Mouse (Mus musculus) MEL (cell line): ENCODE measurements around the gene Gm43517. TPM values are rescaled to one million over a fixed set of nuclear protein-coding genes. Genes with fewer than 3 reads are reported as not detected.

Source experiments
- DNase-seq: peaks from one replicate; pipeline ENCODE4 v3.0.0; 2011; ENCODE audit warnings: low read depth, low spot score
- H3K27ac ChIP-seq: 2 replicates; pipeline ENCODE4 v1.5.1; 2012; ENCODE audit warnings: low read depth, mild to moderate bottlenecking, control low read depth, low read length, moderate library complexity; ENCODE audit not compliant: control insufficient read depth
- H3K27me3 ChIP-seq, 2 experiments: fragments of 150-350 bp in 1 of 2; sonication (generic) in 1 of 2; 2 replicates each; pipeline ENCODE4 v1.6.1; 2012; ENCODE audit warnings: low read length in 2 of 2, mild to moderate bottlenecking in 2 of 2, improper control_type of control experiment in 1 of 2, moderate library complexity in 1 of 2; ENCODE audit not compliant: insufficient read depth in 2 of 2, control insufficient read depth in 1 of 2
- H3K36me3 ChIP-seq, 2 experiments: 2 replicates each; pipeline ENCODE4 v1.6.1; 2012 to 2014; ENCODE audit warnings: low read length in 2 of 2, improper control_type of control experiment in 1 of 2, inconsistent platforms in 1 of 2, mild to moderate bottlenecking in 1 of 2; ENCODE audit not compliant: insufficient read depth in 2 of 2, control insufficient read depth in 1 of 2
- H3K4me1 ChIP-seq, 2 experiments: fragments of 150-350 bp in 1 of 2; sonication (generic) in 1 of 2; 2 replicates each; pipeline ENCODE4 v1.6.1; 2012; ENCODE audit warnings: low read length in 2 of 2, improper control_type of control experiment in 1 of 2, mild to moderate bottlenecking in 1 of 2; ENCODE audit not compliant: insufficient read depth in 2 of 2, control insufficient read depth in 1 of 2
- H3K4me3 ChIP-seq, 2 experiments: fragments of 150-350 bp in 1 of 2; sonication (generic) in 1 of 2; 2 replicates each; pipeline ENCODE4 v1.5.1; 2012; ENCODE audit warnings: low read depth in 2 of 2, low read length in 2 of 2, mild to moderate bottlenecking in 2 of 2, moderate library complexity in 2 of 2, control low read depth in 1 of 2, improper control_type of control experiment in 1 of 2; ENCODE audit not compliant: control insufficient read depth in 1 of 2, insufficient read depth in 1 of 2
- H3K79me2 ChIP-seq: 2 replicates; pipeline ENCODE4 v1.6.1; 2012; ENCODE audit warnings: mild to moderate bottlenecking, low read length, moderate library complexity; ENCODE audit not compliant: control insufficient read depth, poor library complexity, insufficient read depth
- H3K9ac ChIP-seq: 2 replicates; pipeline ENCODE4 v1.6.1; 2012; ENCODE audit warnings: low read depth, mild to moderate bottlenecking, control low read depth, low read length, moderate library complexity; ENCODE audit not compliant: control insufficient read depth, poor library complexity, severe bottlenecking
- H3K9me3 ChIP-seq: fragments of 150-350 bp; sonication (generic); replicated peaks from 2 replicates; pipeline ENCODE4 v1.6.1; 2012; ENCODE audit warnings: mild to moderate bottlenecking, low read length, improper control_type of control experiment, moderate library complexity; ENCODE audit not compliant: insufficient read depth
- CHD2 ChIP-seq: IDR thresholded peaks from 2 replicates; pipeline ENCODE4 v1.6.1; 2011; ENCODE audit warnings: low read length, improper control_type of control experiment
- E2F4 ChIP-seq: IDR thresholded peaks from 2 replicates; pipeline ENCODE4 v1.6.1; 2011; ENCODE audit warnings: low read depth, low read length, improper control_type of control experiment, borderline replicate concordance
- ELF1 ChIP-seq: IDR thresholded peaks from 2 replicates; pipeline ENCODE4 v1.6.1; 2014; ENCODE audit warnings: low read depth, mild to moderate bottlenecking, inconsistent platforms, low read length, improper control_type of control experiment, moderate library complexity
- EP300 ChIP-seq, 2 experiments: IDR thresholded peaks; 2 replicates each; pipeline ENCODE4 v1.6.1; 2011; ENCODE audit warnings: improper control_type of control experiment in 2 of 2, low read length in 2 of 2, low read depth in 1 of 2, mild to moderate bottlenecking in 1 of 2
- ETS1 ChIP-seq: IDR thresholded peaks from 2 replicates; pipeline ENCODE4 v1.6.1; 2012; ENCODE audit warnings: low read depth, mild to moderate bottlenecking, inconsistent platforms, low read length, improper control_type of control experiment, moderate library complexity
- GABPA ChIP-seq: IDR thresholded peaks from 2 replicates; pipeline ENCODE4 v1.6.1; 2012; ENCODE audit warnings: low read depth, mild to moderate bottlenecking, inconsistent platforms, low read length, improper control_type of control experiment, moderate library complexity
- HCFC1 ChIP-seq: IDR thresholded peaks from 2 replicates; pipeline ENCODE4 v1.6.1; 2012; ENCODE audit warnings: low read depth, mild to moderate bottlenecking, inconsistent platforms, low read length, improper control_type of control experiment, moderate library complexity
- JUND ChIP-seq: IDR thresholded peaks from 2 replicates; pipeline ENCODE4 v1.6.1; 2011; ENCODE audit warnings: low read depth, mild to moderate bottlenecking, improper control_type of control experiment, low read length
- MAFK ChIP-seq: IDR thresholded peaks from 2 replicates; pipeline ENCODE4 v1.6.1; 2011; ENCODE audit warnings: low read depth, mild to moderate bottlenecking, low read length, improper control_type of control experiment, borderline replicate concordance
- MAX ChIP-seq: IDR thresholded peaks from 2 replicates; pipeline ENCODE4 v1.6.1; 2011; ENCODE audit warnings: low read length, improper control_type of control experiment
- MAZ ChIP-seq: IDR thresholded peaks from 2 replicates; pipeline ENCODE4 v1.6.1; 2012; ENCODE audit warnings: low read depth, mild to moderate bottlenecking, inconsistent platforms, low read length, improper control_type of control experiment
- MYB ChIP-seq: IDR thresholded peaks from 2 replicates; pipeline ENCODE4 v1.6.1; 2011; ENCODE audit warnings: mild to moderate bottlenecking, low read depth, low read length, improper control_type of control experiment
- NELFE ChIP-seq: IDR thresholded peaks from 2 replicates; pipeline ENCODE4 v1.6.1; 2011; ENCODE audit warnings: low read depth, low read length, improper control_type of control experiment
- POLR2A ChIP-seq, 2 experiments: IDR thresholded peaks; 2 replicates each; pipeline ENCODE4 v1.6.1; 2011 to 2012; ENCODE audit warnings: low read length in 2 of 2, mild to moderate bottlenecking in 2 of 2, control low read depth in 1 of 2, improper control_type of control experiment in 1 of 2, low read depth in 1 of 2, moderate library complexity in 1 of 2; ENCODE audit not compliant: control insufficient read depth in 1 of 2, insufficient read depth in 1 of 2, poor library complexity in 1 of 2
- POLR2AphosphoS5 ChIP-seq: IDR thresholded peaks from 2 replicates; pipeline ENCODE4 v1.6.1; 2012; ENCODE audit warnings: low read depth, borderline replicate concordance, mild to moderate bottlenecking, inconsistent platforms, low read length, moderate library complexity, mixed read lengths
- RCOR1 ChIP-seq: IDR thresholded peaks from 2 replicates; pipeline ENCODE4 v1.6.1; 2012; ENCODE audit warnings: low read depth, mild to moderate bottlenecking, inconsistent platforms, low read length, improper control_type of control experiment
- TAL1 ChIP-seq: IDR thresholded peaks from 2 replicates; pipeline ENCODE4 v1.6.1; 2012; ENCODE audit warnings: mild to moderate bottlenecking, inconsistent platforms, low read length, moderate library complexity, mixed read lengths
- UBTF ChIP-seq: IDR thresholded peaks from 2 replicates; pipeline ENCODE4 v1.6.1; 2012; ENCODE audit warnings: low read depth, mild to moderate bottlenecking, inconsistent platforms, low read length, improper control_type of control experiment, moderate library complexity, borderline replicate concordance; ENCODE audit not compliant: insufficient read depth
- USF1 ChIP-seq: IDR thresholded peaks from 2 replicates; pipeline ENCODE4 v1.6.1; 2014; ENCODE audit warnings: low read depth, mild to moderate bottlenecking, inconsistent platforms, low read length, improper control_type of control experiment, moderate library complexity
- USF2 ChIP-seq, 2 experiments: IDR thresholded peaks; 2 replicates each; pipeline ENCODE4 v1.6.1; 2011 to 2012; ENCODE audit warnings: improper control_type of control experiment in 2 of 2, low read length in 2 of 2, borderline replicate concordance in 1 of 2, inconsistent platforms in 1 of 2, low read depth in 1 of 2, mild to moderate bottlenecking in 1 of 2; ENCODE audit not compliant: insufficient read depth in 1 of 2
- ZC3H11A ChIP-seq: IDR thresholded peaks from 2 replicates; pipeline ENCODE4 v1.6.1; 2012; ENCODE audit warnings: low read depth, mild to moderate bottlenecking, inconsistent platforms, low read length, improper control_type of control experiment
- ZMIZ1 ChIP-seq: IDR thresholded peaks from 2 replicates; pipeline ENCODE4 v1.6.1; 2012; ENCODE audit warnings: low read depth, mild to moderate bottlenecking, inconsistent platforms, low read length, improper control_type of control experiment, moderate library complexity
- ZNF384 ChIP-seq: IDR thresholded peaks from 2 replicates; pipeline ENCODE4 v1.6.1; 2012; ENCODE audit warnings: low read depth, mild to moderate bottlenecking, inconsistent platforms, low read length, improper control_type of control experiment
- polyA plus RNA-seq, 2 experiments: library from polyadenylated mRNA; stranded (reverse) in 1 of 2; unstranded in 1 of 2; fragments of >175 nt in 1 of 2; fragments of >200 nt in 1 of 2; gene quantifications; 2 replicates each; pipeline versions ENCODE4 v1.2.1 to v1.2.4; 2012; ENCODE audit warnings: low replicate concordance in 2 of 2, low read depth in 1 of 2; ENCODE audit not compliant: insufficient read length in 2 of 2, insufficient read depth in 1 of 2, missing spikeins in 1 of 2
- total RNA-seq: library from RNA; depleted of rRNA; stranded (reverse); fragments of 300-350 nt; gene quantifications from 2 replicates; pipeline ENCODE4 v1.2.3, GENCODE M21; 2012

Gm43517 gene
- total and polyA plus RNA-seq, 3 experiments = not detected

GRCm38 (mm10) chr12:49373176-49373575 is 11.8 kb upstream of the Gm43517 start:
- no peak for TF ChIP-seq CHD2
- no peak for TF ChIP-seq MAX
- no peak for TF ChIP-seq ELF1
- no peak for TF ChIP-seq EP300 (IDR thresholded peaks at IDR 0.05; ENCODE audit: low read depth in 1 of 2, low read length in 2 of 2)
- TF ChIP-seq RCOR1 = no peak
- no peak for TF ChIP-seq USF1
- no peak for TF ChIP-seq MAFK
- TF ChIP-seq MYB = no peak
- no peak for TF ChIP-seq JUND
- no peak for TF ChIP-seq GABPA
- no peak for TF ChIP-seq HCFC1
- TF ChIP-seq POLR2A (IDR thresholded peaks at IDR 0.05; ENCODE audit: control insufficient read depth in 1 of 2, insufficient read depth in 1 of 2, low read depth in 1 of 2, low read length in 2 of 2, poor library complexity in 1 of 2) = no peak
- TF ChIP-seq ETS1 = no peak
- H3K79me2 ChIP-seq = no peaks in the 10 kb centered on the region
- H3K4me1 ChIP-seq = no peaks in the 10 kb centered on the region
- no peak for DNase-seq
- no peaks in the 10 kb centered on the region for H3K9me3 ChIP-seq
- no peak overlapping the region for H3K9ac ChIP-seq
- H3K36me3 ChIP-seq = no peaks in the 10 kb centered on the region
- no peaks in the 10 kb centered on the region for H3K27me3 ChIP-seq
- H3K4me3 ChIP-seq = no peak overlapping the region
- H3K27ac ChIP-seq = no peak overlapping the region

GRCm38 (mm10) chr12:49373821-49374605 is 11.0 kb upstream of the Gm43517 start:
- no peaks in the 10 kb centered on the region for H3K79me2 ChIP-seq
- DNase-seq = no peak
- H3K27ac ChIP-seq = no peak overlapping the region
- H3K4me1 ChIP-seq = no peaks in the 10 kb centered on the region
- TF ChIP-seq POLR2AphosphoS5 (no peak), UBTF (no peak), ZC3H11A (no peak), USF2 (IDR thresholded peaks at IDR 0.05; ENCODE audit: borderline replicate concordance in 1 of 2, insufficient read depth in 1 of 2, low read depth in 1 of 2, low read length in 2 of 2) (no peak), NELFE (no peak), ZNF384 (no peak), TAL1 (no peak), MYB (no peak), E2F4 (no peak), MAZ (no peak), JUND (no peak), ZMIZ1 (no peak)
- H3K27me3 ChIP-seq = no peaks in the 10 kb centered on the region
- H3K36me3 ChIP-seq = no peaks in the 10 kb centered on the region
- no peaks in the 10 kb centered on the region for H3K9me3 ChIP-seq
- no peak overlapping the region for H3K4me3 ChIP-seq
- H3K9ac ChIP-seq = no peak overlapping the region
